Mouse (Mus musculus): ENCODE results near the gene Sla2.

DNA sequence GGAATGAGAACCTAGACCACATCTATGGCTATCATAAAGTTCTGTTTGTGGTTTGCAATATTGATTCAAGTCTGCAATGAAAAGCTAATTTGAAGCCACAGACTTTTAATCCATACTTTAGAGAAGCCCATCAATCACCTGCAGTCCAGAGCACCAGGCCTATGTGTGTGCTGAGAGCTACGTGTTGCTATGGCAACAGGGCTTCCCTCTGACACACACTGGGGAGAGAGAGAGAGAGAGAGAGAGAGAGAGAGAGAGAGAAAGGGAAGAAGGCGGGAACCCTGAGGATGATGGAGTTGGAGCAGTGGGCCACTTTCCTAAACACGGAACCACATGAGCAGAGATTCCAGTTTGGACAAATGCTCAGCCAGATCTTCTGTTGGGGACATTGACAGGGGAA is 5.2 kb upstream of the Sla2 start:
- TF ChIP-seq CTCF (IDR thresholded peaks at IDR 0.05; ENCODE audit: extremely low read depth, insufficient read depth, insufficient read length, insufficient replicate concordance): no peak
- no peak for TF ChIP-seq POLR2A (IDR thresholded peaks at IDR 0.05; ENCODE audit: low read depth, low read length)
